Mouse (Mus musculus) liver, embryonic 14.5 days (tissue): ENCODE measurements at regions not wholly inside any gene's neighbourhood (a gene's known extent, or its start where the extent isn't known, plus 50 kb on each side); places are given as distances from the start of the nearest gene placed in this dataset.

Source experiments
- CTCF ChIP-seq: IDR thresholded peaks from 2 replicates; pipeline ENCODE4 v1.5.1; 2016; ENCODE audit warnings: antibody characterized with exemption, low read depth, control low read depth
- EP300 ChIP-seq: IDR thresholded peaks from 2 replicates; pipeline ENCODE4 v1.6.1; 2016; ENCODE audit warnings: antibody characterized with exemption, low read depth

- TF ChIP-seq CTCF (no peak), EP300 (no peak)
Measured at GRCm38 (mm10) chr19:28134806-28135205, 123.8 kb upstream of the Rfx3 start.
